Mouse (Mus musculus) cerebellum, adult 9-11 months (tissue): ENCODE results near the gene Mob1b.

ENCODE experiments used
- DNase-seq: peaks from one replicate; pipeline ENCODE4 v3.0.0; 2022

The Mob1b gene

GRCm38 (mm10) chr5:88720116-88721002 lies at the start of gene Mob1b:
Gene Mob1b, plus strand, starts transcription at chr5:88720855.
- DNase-seq, result peak; percentile 97

GRCm38 (mm10) chr5:88674703-88675442 lies 45.8 kb upstream of the Mob1b start:
- peak; percentile 71 for DNase-seq

- DNase-seq, result peak; percentile 94
Observed at GRCm38 (mm10) chr5:88675443-88676387, 44.9 kb upstream of the Mob1b start, which contains the start of gene Grsf1. Gene Grsf1, minus strand, starts transcription at chr5:88676171.

- DNase-seq, result no peak
Observed at GRCm38 (mm10) chr5:88678929-88679328, 41.7 kb upstream of the Mob1b start.

GRCm38 (mm10) chr5:88679341-88679740 lies 41.3 kb upstream of the Mob1b start:
- DNase-seq, result no peak

- DNase-seq, result no peak
Observed at GRCm38 (mm10) chr5:88680567-88680966, 40.1 kb upstream of the Mob1b start.

- DNase-seq, result no peak
Observed at GRCm38 (mm10) chr5:88683706-88684105, 36.9 kb upstream of the Mob1b start.

DNA sequence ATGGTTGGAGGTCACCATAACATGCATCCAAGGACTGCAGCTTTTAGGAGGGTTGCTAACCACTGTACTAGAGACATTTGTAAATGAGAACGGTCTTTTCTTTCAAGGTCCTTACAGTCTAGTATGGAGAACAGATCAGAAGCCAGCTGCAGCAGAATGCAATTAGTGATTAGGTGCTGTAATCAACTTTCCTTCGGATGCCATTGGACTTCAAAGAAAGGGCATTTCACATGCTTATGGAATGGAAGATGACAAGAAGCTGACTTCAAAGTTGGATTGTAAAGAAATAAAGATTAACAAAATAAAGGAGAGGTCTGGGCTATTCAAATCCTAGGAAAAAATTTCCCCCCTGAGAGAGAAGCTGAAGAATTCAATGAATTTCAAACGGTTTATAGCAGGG lies 36.4 kb upstream of the Mob1b start:
- no peak for DNase-seq

- no peak for DNase-seq
Observed at GRCm38 (mm10) chr5:88685306-88685705, 35.3 kb upstream of the Mob1b start.

DNA sequence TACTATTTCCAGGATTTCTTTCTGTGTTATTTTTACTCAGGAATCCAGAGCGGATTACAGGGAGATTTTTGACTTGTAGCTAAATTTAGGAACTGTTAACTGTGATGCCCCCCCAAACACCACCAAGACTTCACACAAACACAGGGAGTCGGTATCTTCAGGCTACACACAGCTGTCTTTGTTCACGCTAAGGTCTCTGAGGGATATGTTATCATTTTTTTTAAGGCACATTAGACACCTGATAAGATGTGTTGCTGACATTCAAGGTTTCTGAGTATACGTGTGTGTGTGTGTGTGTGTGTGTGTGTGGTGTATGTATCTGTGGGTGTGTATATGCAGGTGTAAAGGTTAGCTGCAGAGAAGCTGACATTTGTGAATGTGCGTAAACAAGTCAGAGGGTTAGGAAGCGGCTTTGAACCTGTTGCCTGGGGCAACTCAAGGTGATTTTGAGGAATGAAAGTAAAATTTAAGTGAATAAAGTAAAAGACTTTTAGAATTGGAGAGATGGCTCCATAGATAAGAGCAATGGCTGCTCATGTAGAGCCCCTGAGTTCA lies 34.8 kb upstream of the Mob1b start:
- no peak for DNase-seq

GRCm38 (mm10) chr5:88687996-88688406 lies 32.7 kb upstream of the Mob1b start:
- DNase-seq, result no peak

DNA sequence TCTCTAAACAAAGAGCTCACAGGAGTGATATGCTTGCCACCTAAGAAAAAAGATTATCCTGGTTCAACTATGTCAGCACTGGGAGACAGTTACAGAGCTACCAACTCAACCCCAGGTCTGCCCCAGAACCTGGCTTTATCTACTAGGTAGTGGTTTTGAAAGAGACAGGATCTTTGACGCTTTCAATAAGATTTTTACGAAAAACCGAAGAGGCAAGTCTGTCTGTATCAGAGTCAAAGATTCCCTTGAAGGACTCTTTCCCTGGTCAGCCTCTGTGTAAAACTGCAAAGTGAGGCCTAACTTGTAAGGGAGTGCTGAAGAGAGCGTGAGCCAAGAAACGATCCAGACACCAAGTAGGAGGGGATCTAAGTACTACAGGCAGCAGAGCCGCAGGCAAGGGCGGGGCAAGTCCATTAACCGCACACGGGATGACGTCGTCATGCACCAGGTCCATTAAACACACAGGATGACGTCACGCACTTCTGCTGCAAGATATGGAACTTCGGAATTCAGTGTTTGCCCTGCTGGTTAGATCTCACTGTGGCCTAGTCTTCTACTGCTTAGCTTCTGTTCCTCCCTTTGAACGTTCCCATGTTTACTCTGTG lies 32.0 kb upstream of the Mob1b start:
- no peak for DNase-seq

GRCm38 (mm10) chr5:88689279-88689938 lies 31.2 kb upstream of the Mob1b start:
- no peak for DNase-seq

GRCm38 (mm10) chr5:88690681-88691505 lies 29.8 kb upstream of the Mob1b start:
- no peak for DNase-seq

DNA sequence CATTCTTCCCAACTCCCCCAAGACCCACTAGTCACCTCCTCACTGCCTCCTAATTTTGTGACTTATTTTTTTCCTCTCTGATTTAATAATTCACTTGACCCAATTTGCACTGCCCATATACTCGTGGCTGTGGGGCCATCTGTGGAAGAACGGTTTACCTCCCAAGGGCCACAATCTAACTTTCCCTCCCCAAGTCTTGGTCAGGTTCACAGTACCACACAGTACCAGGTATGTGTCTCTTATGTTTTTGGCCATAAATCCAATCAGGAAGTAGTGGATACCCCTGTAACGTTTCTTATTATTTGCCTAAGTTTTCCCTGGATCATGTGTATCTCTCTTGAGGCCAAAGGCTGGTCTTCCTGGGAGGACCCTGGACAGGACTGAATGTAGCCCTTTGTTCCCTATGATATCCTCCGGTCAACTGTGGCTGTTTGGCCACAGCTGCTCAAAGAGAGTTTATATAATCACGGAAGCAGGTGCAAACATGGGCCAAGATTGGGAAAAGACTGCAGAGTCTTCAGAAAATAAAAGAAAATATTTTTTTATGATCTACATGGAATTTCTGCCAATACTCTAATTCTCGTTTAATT lies 29.1 kb upstream of the Mob1b start:
- DNase-seq, result no peak

- no peak for DNase-seq
Observed at GRCm38 (mm10) chr5:88692586-88692985, 28.1 kb upstream of the Mob1b start.

- no peak for DNase-seq
Observed at GRCm38 (mm10) chr5:88693057-88693456, 27.6 kb upstream of the Mob1b start.

DNA sequence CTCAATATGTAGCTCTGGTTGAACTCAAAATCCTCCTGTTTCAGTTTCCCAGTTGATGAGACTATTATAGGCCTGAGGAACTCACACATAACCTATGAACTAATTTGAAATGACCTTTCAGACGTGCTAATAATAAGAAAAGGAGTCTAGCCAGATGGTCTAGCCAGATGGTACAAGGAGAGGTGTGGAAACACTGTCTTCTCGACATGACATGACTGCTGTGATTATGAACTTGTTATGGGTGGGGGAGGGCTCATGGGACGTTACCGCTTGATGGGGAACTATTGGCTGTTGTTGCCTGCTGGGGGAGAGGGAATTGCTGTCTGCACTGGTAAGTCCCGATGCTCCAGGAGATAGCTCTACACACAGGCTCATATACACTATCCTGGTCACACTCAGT lies 23.4 kb upstream of the Mob1b start:
- DNase-seq, result no peak

- no peak for DNase-seq
Observed at GRCm38 (mm10) chr5:88699251-88699913, 21.3 kb upstream of the Mob1b start.

- no peak for DNase-seq
Observed at GRCm38 (mm10) chr5:88702041-88702440, 18.6 kb upstream of the Mob1b start.
